Mouse (Mus musculus) adipose tissue, adult 10 weeks (tissue): Measurements from ENCODE around the gene Med7. TPM values are rescaled to one million over a fixed set of nuclear protein-coding genes. Genes with fewer than 3 reads are reported as not detected.

ENCODE experiments used
- polyA plus RNA-seq: library from polyadenylated mRNA; stranded (reverse); fragments of 350-450 nt; fragmentation: Illumina TruSeq; extraction: RNeasy Lipid Tissue Mini Kit (QIAGEN cat#74804); gene quantifications from one replicate; pipeline ENCODE4 v1.2.3, GENCODE M21; 2014; ENCODE audit warnings: low read depth, low replicate concordance

Med7 gene
- polyA plus RNA-seq = 41.2 TPM

DNA sequence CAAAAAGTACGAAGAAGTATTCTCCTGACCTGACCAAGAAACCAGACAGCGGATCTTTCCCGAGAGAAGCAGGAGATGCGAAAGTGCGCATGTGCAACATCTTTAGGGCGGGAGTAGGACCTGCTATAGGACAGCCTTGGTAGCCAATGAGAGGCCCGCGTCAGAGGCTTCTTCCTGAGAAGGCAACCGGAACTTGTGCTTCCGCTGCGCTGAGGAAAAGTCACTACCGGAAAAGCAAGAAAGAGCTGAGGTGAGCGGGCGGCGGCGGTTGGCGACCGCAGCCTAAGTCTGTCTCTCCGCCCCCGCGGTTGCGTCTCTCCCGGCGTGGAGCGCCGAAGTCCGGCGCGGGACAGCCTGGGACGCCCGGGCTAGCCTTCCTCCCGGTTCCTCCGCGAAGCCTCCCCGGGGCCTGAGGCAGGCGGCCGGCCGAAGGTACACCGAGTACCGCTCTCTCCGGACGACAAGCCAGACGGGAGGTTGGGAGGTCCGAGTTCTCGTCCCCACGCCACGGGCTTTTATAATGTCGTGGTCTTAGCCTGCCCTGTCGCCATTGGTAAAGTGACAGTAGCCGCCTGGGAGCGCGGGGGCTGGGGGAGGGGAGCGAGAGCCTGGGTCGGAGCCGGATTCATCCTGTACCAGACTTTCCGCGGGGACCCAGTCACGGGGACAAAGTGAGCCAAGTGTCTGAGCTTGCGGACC, at the start of gene Med7:
Gene Med7, plus strand, starts transcription at position 166 of the 699 bp plus-strand sequence.

DNA sequence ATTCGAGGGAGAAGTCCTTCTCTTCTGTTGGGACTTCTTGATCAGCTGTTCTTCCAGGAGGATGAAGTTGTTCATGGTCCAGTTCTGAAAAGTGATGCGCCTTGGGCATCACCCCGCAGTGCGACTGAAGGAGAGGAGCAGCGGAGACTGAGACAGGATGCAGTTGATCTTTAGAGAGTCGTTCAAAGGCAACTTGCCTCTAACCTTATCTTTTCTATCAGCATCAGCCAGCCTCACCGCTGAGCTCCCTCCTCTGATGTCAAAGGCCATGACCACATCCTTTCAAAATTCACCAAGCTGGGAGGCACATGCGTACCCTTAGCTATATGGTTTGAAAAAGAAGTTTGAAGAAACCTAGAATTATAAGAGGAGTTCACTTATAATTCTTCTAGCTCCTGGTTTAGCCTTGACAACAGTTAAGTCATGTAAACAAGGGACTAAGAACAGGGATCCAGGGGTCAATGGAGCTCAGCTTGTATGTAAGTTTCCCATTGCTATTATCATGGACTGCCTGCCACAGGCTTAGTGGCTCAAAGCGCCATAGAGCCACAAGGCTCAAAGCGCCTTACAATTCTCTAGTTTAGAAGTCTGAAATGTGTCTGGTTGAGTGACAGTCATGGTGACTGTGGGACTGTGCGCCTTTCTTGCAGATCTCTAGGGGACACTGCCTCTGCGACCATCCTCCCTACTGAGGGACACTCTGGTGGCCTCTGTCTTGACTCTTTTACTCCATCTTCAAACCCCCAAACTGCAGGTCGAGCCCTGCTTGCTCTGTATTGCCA, 47.2 kb upstream of the Med7 start, which contains the start of gene Itk:
Gene Itk, minus strand, starts transcription at position 180 of the 782 bp plus-strand sequence.

DNA sequence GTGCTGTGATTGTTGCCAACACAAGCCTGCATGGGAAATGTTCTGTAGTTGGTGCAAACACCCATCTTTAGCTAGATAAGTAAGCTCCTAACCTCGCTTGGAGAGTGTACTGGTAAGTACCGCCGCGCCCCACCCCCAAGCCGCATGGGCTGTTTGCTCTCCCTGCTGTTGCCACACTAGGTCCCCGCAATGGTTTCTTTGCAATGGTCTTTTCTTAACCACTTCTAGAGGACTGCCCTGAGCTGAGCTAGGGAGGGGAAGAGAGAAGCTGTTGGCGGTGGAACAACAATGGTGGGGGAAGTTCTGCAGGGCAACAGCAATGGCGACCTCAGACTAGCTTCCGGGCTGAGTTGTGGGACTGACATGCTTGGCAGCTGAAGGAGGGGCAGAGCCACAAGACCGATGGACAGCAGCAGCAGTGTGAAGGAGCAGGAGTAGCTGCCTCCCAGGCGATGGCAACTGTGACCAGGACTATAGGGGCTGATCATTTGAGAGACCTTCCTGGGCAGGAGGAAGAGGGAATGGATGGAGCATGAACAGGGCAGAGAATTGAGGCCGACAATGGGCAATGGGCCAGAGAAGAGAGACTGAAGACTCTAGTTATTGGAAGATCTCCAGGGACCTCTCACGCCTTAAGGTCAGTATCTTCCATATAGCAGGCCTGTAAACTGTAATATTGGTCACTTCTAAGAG, 40.4 kb upstream of the Med7 start, which contains the start of gene Fam71b:
Gene Fam71b, plus strand, starts transcription at position 393 of the 693 bp plus-strand sequence.

DNA sequence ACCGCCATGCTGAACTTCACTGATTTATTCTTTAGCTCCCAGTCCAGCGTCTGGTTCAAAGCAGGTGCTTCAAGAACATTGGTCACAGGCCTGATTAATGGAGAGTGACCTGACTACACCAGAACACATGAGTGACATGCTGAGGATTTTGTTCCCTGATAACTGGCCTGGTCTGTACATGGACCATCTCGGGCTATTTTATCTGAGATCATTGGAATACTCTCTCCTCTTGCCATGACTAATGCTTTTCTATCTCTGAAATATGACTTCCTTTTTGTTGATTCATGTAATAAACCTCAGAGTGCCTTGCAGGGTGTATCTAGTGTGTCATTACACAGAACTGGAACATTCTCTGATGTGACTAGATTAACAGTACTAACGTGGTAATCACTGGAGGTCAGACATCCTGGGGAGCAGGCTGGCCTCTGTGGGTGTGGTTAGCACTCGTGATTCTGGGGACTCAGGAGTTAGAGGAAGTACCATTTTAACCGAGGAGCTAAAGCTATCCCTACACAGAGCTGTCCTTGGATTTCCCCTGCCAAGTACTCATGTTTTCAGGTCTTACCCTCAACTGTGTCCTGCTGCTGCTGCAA, 17.8 kb downstream of the Med7 start, which contains the start of gene Havcr2:
Gene Havcr2, plus strand, starts transcription at position 483 of the 593 bp plus-strand sequence.

Other genes starting within 250 kb of the Med7 start
- not detected for gene Fndc9, start 201.4 kb upstream of the Med7 start, polyA plus RNA-seq
- gene Cyfip2, start 124.1 kb upstream of the Med7 start, polyA plus RNA-seq = 3.8 TPM
- gene Itk, start 47.4 kb upstream of the Med7 start, polyA plus RNA-seq = 0.29 TPM
- gene Fam71b, start 40.4 kb upstream of the Med7 start, polyA plus RNA-seq = 2.3 TPM
- gene Havcr2, start 18.0 kb downstream of the Med7 start, polyA plus RNA-seq = 1.2 TPM
- gene Gm12169, start 87.3 kb downstream of the Med7 start, polyA plus RNA-seq = not detected
- not detected for gene BC053393, start 134.6 kb downstream of the Med7 start, polyA plus RNA-seq
- gene Dppa1, start 192.3 kb downstream of the Med7 start, polyA plus RNA-seq = not detected